Comparison of ENCODE assay signal across 31 mouse cellular contexts in genomic region chr7:27298816-27299215, GRCm38 (mm10). TPM values are rescaled to one million over a fixed set of nuclear protein-coding genes. Genes with fewer than 3 reads are reported as not detected.
DNase-seq lines count a peak whose midpoint lies in the region; ATAC-seq lines count a peak whose summit lies in the region.
"Had no signal": no experiment of that assay in that cellular context is flagged by ENCODE, and none has a peak within 500 bp of the region (broad histone marks: within the 10 kb centered on the region; RNA-seq: fewer than 3 reads in every experiment).

No protein-coding gene starts in this region.

- ATAC-seq in stomach, embryonic 16.5 days (ENCODE audit: insufficient read depth, low FRiP score): no peak
- no peak for ATAC-seq in kidney, embryonic 16.5 days (ENCODE audit: low FRiP score, low TSS enrichment)
- ATAC-seq: forebrain, postnatal 0 days; midbrain, embryonic 16.5 days had no signal

- no peak overlapping the region for H3K9ac ChIP-seq in stomach, embryonic 16.5 days (ENCODE audit: low read length)
- no peak overlapping the region for H3K9ac ChIP-seq in kidney, embryonic 16.5 days (replicated peaks; ENCODE audit: low read length)
- H3K9ac ChIP-seq: forebrain, postnatal 0 days; heart, embryonic 12.5 days; hindbrain, embryonic 12.5 days; intestine, embryonic 15.5 days; limb, embryonic 13.5 days; liver, embryonic 13.5 days; lung, embryonic 14.5 days had no signal

- 0 out of 2 replicates have a peak, but pooled peaks cover 2% of the 10 kb centered on the region for H3K9me3 ChIP-seq in stomach, embryonic 16.5 days (replicated peaks; ENCODE audit: control insufficient read depth, low read length)
- H3K9me3 ChIP-seq in kidney, embryonic 16.5 days (ENCODE audit: low read length): 0 out of 2 replicates have a peak, but pooled peaks cover 4% of the 10 kb centered on the region
- H3K9me3 ChIP-seq: G1E; hindbrain, embryonic 12.5 days; intestine, embryonic 15.5 days; limb, embryonic 13.5 days; liver, embryonic 13.5 days had no signal

- no peak overlapping the region for H3K4me2 ChIP-seq in stomach, embryonic 16.5 days (ENCODE audit: low read depth, low read length)
- H3K4me2 ChIP-seq in kidney, embryonic 16.5 days (replicated peaks; ENCODE audit: low read depth, low read length): no peak overlapping the region
- H3K4me2 ChIP-seq: heart, embryonic 12.5 days; hindbrain, embryonic 12.5 days; intestine, embryonic 15.5 days; limb, embryonic 13.5 days; liver, embryonic 13.5 days; lung, embryonic 14.5 days had no signal

- no peaks in the 10 kb centered on the region for H3K27me3 ChIP-seq in stomach, embryonic 16.5 days (ENCODE audit: control insufficient read depth, insufficient read depth, low read length)
- no peaks in the 10 kb centered on the region for H3K27me3 ChIP-seq in kidney, embryonic 16.5 days (ENCODE audit: insufficient read depth, low read length)
- H3K27me3 ChIP-seq: intestine, embryonic 15.5 days; limb, embryonic 13.5 days had no signal

- H3K27ac ChIP-seq in stomach, embryonic 16.5 days (ENCODE audit: low read length): peak overlapping the region; percentile 84
- no peak overlapping the region for H3K27ac ChIP-seq in kidney, embryonic 16.5 days (ENCODE audit: low read length)
- H3K27ac ChIP-seq: hindbrain, embryonic 12.5 days; kidney, postnatal 0 days; limb, embryonic 13.5 days; liver, embryonic 13.5 days had no signal

- peak; percentile 79 for DNase-seq in heart, adult 11 months
- DNase-seq in heart, adult 8-10 months (ENCODE audit: low spot score): no peak
- DNase-seq in brain, adult 2 months (ENCODE audit: low read depth, low spot score): peak; percentile 57
- peak; percentile 69 to 79 for DNase-seq in cerebellum, postnatal 10 days
- DNase-seq in embryo, embryonic 10.5 days (ENCODE audit: low spot score): no peak
- DNase-seq: adrenal gland, postnatal 36 days; embryo, embryonic 11 days; forebrain, postnatal 0 days; gastrocnemius, adult 2 months; heart, postnatal 14 days; liver, embryonic 13.5 days; lung, embryonic 14.5 days; lung, postnatal 36 days; retina, postnatal 1 day; right cerebral cortex, postnatal 4 days; thymus, postnatal 14 days had no signal

- peaks cover 2% of the 10 kb centered on the region; the same call in 1 of the 2 replicates for H3K4me1 ChIP-seq in stomach, embryonic 16.5 days (ENCODE audit: control insufficient read depth, insufficient read depth, low read length)
- peaks cover 3% of the 10 kb centered on the region; the same call in 1 of the 2 replicates for H3K4me1 ChIP-seq in kidney, embryonic 16.5 days (ENCODE audit: insufficient read depth, low read length)
- H3K4me1 ChIP-seq: heart, embryonic 12.5 days; hindbrain, embryonic 12.5 days; limb, embryonic 13.5 days; liver, embryonic 13.5 days had no signal

- H3K36me3 ChIP-seq in stomach, embryonic 16.5 days (ENCODE audit: control insufficient read depth, insufficient read depth, low read length): no peaks in the 10 kb centered on the region
- H3K36me3 ChIP-seq in kidney, embryonic 16.5 days (ENCODE audit: insufficient read depth, low read length): no peaks in the 10 kb centered on the region
- H3K36me3 ChIP-seq: G1E; heart, embryonic 12.5 days; hindbrain, embryonic 12.5 days; intestine, embryonic 15.5 days; limb, embryonic 13.5 days; liver, embryonic 13.5 days had no signal

- H3K4me3 ChIP-seq in stomach, embryonic 16.5 days (replicated peaks; ENCODE audit: low read length): no peak overlapping the region
- no peak overlapping the region for H3K4me3 ChIP-seq in kidney, embryonic 16.5 days (ENCODE audit: low read length)
- H3K4me3 ChIP-seq: gastrocnemius, adult 2 months; heart, embryonic 12.5 days; hindbrain, embryonic 12.5 days; intestine, embryonic 15.5 days; limb, embryonic 13.5 days; liver, embryonic 13.5 days had no signal

- WGBS in stomach, embryonic 16.5 days: 76% methylated on average over 6 of the region's 6 CpGs
- WGBS in kidney, embryonic 16.5 days: 80% methylated on average over 6 of the region's 6 CpGs

RNA-seq across cellular contexts. Expression of gene Ltbp4, which starts 38.7 kb away (rescaled TPM):
- 100 to 1,000 TPM; 166 to 198 (median 187) TPM for total RNA-seq in heart, adult 8-10 months (2022)
- polyA plus RNA-seq in stomach, embryonic 16.5 days (2015; fragmentation: Nextera tagmentation; extraction: Ambion mirVana): 170 and 202 TPM in 2 replicates
- 45.9 and 55.8 TPM in 2 replicates for polyA plus RNA-seq in kidney, embryonic 16.5 days (2015; fragmentation: Nextera tagmentation; extraction: Ambion mirVana)
- total RNA-seq: neutrophil, adult 5-6 weeks had no signal

RNA-seq across cellular contexts. Expression of gene Numbl, which starts 40.6 kb away (rescaled TPM):
- total RNA-seq in heart, adult 8-10 months (2022): 1 to 10 TPM; 3.4 to 5.0 (median 4.1) TPM
- 13.7 and 15.8 TPM in 2 replicates for polyA plus RNA-seq in stomach, embryonic 16.5 days (2015; fragmentation: Nextera tagmentation; extraction: Ambion mirVana)
- polyA plus RNA-seq in kidney, embryonic 16.5 days (2015; fragmentation: Nextera tagmentation; extraction: Ambion mirVana): 13.5 and 16.4 TPM in 2 replicates

RNA-seq across cellular contexts. Expression of gene Shkbp1, which starts 57.0 kb away (rescaled TPM):
- 1 to 10 TPM; 4.8 to 8.0 (median 6.0) TPM for total RNA-seq in heart, adult 8-10 months (2022)
- 41.0 and 41.7 TPM in 2 replicates for polyA plus RNA-seq in stomach, embryonic 16.5 days (2015; fragmentation: Nextera tagmentation; extraction: Ambion mirVana)
- 51.4 and 56.9 TPM in 2 replicates for polyA plus RNA-seq in kidney, embryonic 16.5 days (2015; fragmentation: Nextera tagmentation; extraction: Ambion mirVana)

RNA-seq across cellular contexts. Expression of gene Gm20479, which starts 58.4 kb away (rescaled TPM):
- not detected for total RNA-seq in heart, adult 8-10 months (2022)
- polyA plus RNA-seq in stomach, embryonic 16.5 days (2015; fragmentation: Nextera tagmentation; extraction: Ambion mirVana): 3.0 TPM in 1 of 2 replicates, not detected in the other
- 0.64 and 0.80 TPM in 2 replicates for polyA plus RNA-seq in kidney, embryonic 16.5 days (2015; fragmentation: Nextera tagmentation; extraction: Ambion mirVana)
- total RNA-seq: forebrain, postnatal 0 days; G1E; gastrocnemius, adult 2 months; layer of hippocampus, postnatal 14 days; left cerebral cortex, postnatal 10 days; megakaryocyte-erythroid progenitor cell, adult 5-6 weeks; neutrophil, adult 5-6 weeks had no signal
- polyA plus RNA-seq: embryonic facial prominence, embryonic 14.5 days; forebrain, postnatal 0 days; gonadal fat pad, adult 2 months; limb, embryonic 13.5 days; midbrain, embryonic 16.5 days had no signal

Comparison
In these comparisons a context has a peak if more than half of its experiments do, and no peak if none do; other contexts are left out.
1. DNase-seq: peak in heart, adult 11 months (single experiment), brain, adult 2 months (single experiment) and cerebellum, postnatal 10 days (2 of 2); none in heart, adult 8-10 months (single experiment) and embryo, embryonic 10.5 days (single experiment).